Mouse (Mus musculus) lung, adult 2 months (tissue): ENCODE data around the gene Txnrd3.

Experiments
- CTCF ChIP-seq: fragments of 200-500 bp; IDR thresholded peaks from 2 replicates; pipeline ENCODE4 v1.5.1; 2011; ENCODE audit warnings: mild to moderate bottlenecking, low read length, control low read depth; ENCODE audit not compliant: insufficient read depth
- POLR2A ChIP-seq: fragments of 200-500 bp; IDR thresholded peaks from 2 replicates; pipeline ENCODE4 v1.6.1; 2011; ENCODE audit warnings: low read depth, mild to moderate bottlenecking, control low read depth, low read length, borderline replicate concordance; ENCODE audit errors: extremely low read depth

DNA sequence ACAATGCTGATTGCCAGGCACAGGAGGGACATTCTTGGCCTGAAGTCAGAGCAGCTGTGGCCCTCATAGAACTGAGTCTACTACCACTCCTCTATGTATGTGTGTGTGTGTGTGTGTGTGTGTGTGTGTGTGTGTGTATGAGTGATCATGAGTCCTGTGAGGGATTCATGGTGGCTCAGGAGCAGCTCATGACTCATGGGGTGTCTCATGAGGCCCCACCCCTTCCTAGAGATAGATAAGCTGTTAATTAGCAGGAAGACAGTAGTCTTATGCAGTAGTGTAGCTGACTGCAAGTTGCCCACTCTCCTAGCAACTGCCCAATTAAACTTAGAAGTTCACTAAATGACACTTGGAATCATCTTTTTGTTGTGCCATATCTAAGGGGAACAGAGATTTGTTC lies 8.0 kb downstream of the Txnrd3 start:
- TF ChIP-seq POLR2A (no peak), CTCF (no peak)
